Mouse (Mus musculus) lung, postnatal 0 days (tissue): Measurements from ENCODE around the gene Cobll1. TPM values are rescaled to one million over a fixed set of nuclear protein-coding genes. Genes with fewer than 3 reads are reported as not detected.

ENCODE experiments used
- ATAC-seq: fragments of 200-750 bp; cut with Nextera tagmentation; 2 replicates; pipeline ENCODE4 v1.8.0; 2017; ENCODE audit warnings: moderate library complexity
- DNase-seq: peaks from one replicate; pipeline ENCODE4 v3.0.0-alpha.2; 2016; ENCODE audit warnings: low spot score
- H3K27ac ChIP-seq: fragments of 300-500 bp; sonication (generic); 2 replicates; pipeline ENCODE4 v1.5.1; 2014; ENCODE audit warnings: antibody characterized with exemption, mild to moderate bottlenecking, low read length, mixed read lengths
- H3K27me3 ChIP-seq: fragments of 300-500 bp; sonication (generic); replicated peaks from 2 replicates; pipeline ENCODE4 v1.6.1; 2014; ENCODE audit warnings: low read length, mixed read lengths; ENCODE audit not compliant: insufficient read depth
- H3K36me3 ChIP-seq: fragments of 300-500 bp; sonication (generic); 2 replicates; pipeline ENCODE4 v1.6.1; 2014; ENCODE audit warnings: low read length, mixed read lengths; ENCODE audit not compliant: insufficient read depth
- H3K4me1 ChIP-seq: fragments of 300-500 bp; sonication (generic); 2 replicates; pipeline ENCODE4 v1.6.1; 2014; ENCODE audit warnings: antibody characterized with exemption, low read depth, low read length, mixed read lengths; ENCODE audit not compliant: insufficient read depth
- H3K4me2 ChIP-seq: fragments of 300-500 bp; sonication (generic); replicated peaks from 2 replicates; pipeline ENCODE4 v1.6.1; 2014; ENCODE audit warnings: low read depth, mild to moderate bottlenecking, low read length, moderate library complexity, mixed read lengths
- H3K4me3 ChIP-seq: fragments of 300-500 bp; sonication (generic); 2 replicates; pipeline ENCODE4 v1.5.1; 2014; ENCODE audit warnings: low read depth, low read length
- H3K9ac ChIP-seq: fragments of 300-500 bp; sonication (generic); replicated peaks from 2 replicates; pipeline ENCODE4 v1.6.1; 2014; ENCODE audit warnings: low read depth, mild to moderate bottlenecking
- H3K9me3 ChIP-seq: fragments of 300-500 bp; sonication (generic); 2 replicates; pipeline ENCODE4 v1.6.1; 2016; ENCODE audit warnings: low read length, mixed read lengths
- CTCF ChIP-seq: IDR thresholded peaks from 2 replicates; pipeline ENCODE4 v1.5.1; 2016; ENCODE audit warnings: antibody characterized with exemption, mild to moderate bottlenecking
- EP300 ChIP-seq: IDR thresholded peaks from 2 replicates; pipeline ENCODE4 v1.6.1; 2016; ENCODE audit warnings: antibody characterized with exemption, mild to moderate bottlenecking, control low read depth
- WGBS: fragments of 180-500 bp; shearing (Covaris S2); extraction: QIAGEN DNeasy Blood & Tissue Kit; methylation state at CpG from one replicate; pipeline ENCODE4 v1.1.7; 2014; 5-methylcytosine and 5-hydroxymethylcytosine counted together
- polyA plus RNA-seq: library from polyadenylated mRNA; unstranded; fragments of >200 nt; fragmentation: Nextera tagmentation; extraction: Ambion mirVana; gene quantifications from 2 replicates; pipeline ENCODE4 v1.2.1, GENCODE M21; 2015

Gene Cobll1
- polyA plus RNA-seq, 1 experiment from 2014 or later, result 9.4 TPM

DNA sequence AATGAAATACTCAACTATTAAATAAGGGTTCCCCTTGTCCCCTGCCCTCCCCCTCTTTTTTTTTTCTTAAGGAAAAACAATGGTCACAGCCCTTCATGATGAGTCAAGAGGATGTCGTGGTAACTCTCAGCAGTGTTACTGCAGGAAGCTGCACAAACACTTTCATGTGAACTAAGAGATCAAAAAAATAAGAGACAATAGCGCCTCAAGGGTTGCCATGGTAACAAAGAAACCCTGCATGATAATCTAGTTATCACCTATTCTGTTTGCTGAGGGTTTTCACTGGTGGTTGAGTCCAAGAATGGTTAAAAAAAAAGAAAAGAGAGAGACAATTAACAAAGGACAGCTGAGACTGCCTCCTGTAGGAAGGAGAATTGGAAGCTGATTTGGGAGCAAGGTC lies 56.5 kb downstream of the Cobll1 start:
- 22% methylated on average over 2 of the region's 2 CpGs for WGBS
- no peaks in the 10 kb centered on the region for H3K36me3 ChIP-seq
- no peaks in the 10 kb centered on the region for H3K9me3 ChIP-seq
- H3K4me2 ChIP-seq, result no peak overlapping the region
- no peaks in the 10 kb centered on the region for H3K4me1 ChIP-seq
- DNase-seq (peak; percentile 39), ATAC-seq (peak; percentile 47)
- no peak overlapping the region for H3K4me3 ChIP-seq
- H3K27ac ChIP-seq, result no peak overlapping the region
- TF ChIP-seq EP300 (peak; percentile 29; the same call in 1 of the 2 replicates), CTCF (no peak)
- H3K9ac ChIP-seq, result no peak overlapping the region
- no peaks in the 10 kb centered on the region for H3K27me3 ChIP-seq

DNA sequence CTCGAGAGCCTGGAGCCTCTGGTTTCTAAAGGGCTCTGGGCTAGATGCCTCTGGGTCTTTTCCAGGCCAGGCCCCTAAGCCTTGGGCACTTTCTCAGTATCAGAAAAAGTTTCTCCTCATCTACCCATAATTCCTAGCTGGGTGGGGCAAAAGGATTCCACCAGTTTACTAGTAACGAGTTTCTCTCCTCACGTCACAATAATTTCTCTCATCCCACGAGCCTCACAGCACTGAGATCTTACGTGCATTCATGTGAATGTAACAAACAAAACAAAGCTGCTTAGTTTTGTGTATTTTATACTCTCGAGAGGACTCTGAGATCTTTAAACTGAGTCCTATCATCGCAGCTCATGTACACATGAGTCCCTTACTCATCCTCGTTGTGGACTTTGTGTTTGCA lies 57.5 kb downstream of the Cobll1 start:
- no peaks in the 10 kb centered on the region for H3K36me3 ChIP-seq
- no peaks in the 10 kb centered on the region for H3K9me3 ChIP-seq
- WGBS, result 67% methylated on average over 8 of the region's 8 CpGs
- no peak overlapping the region for H3K4me3 ChIP-seq
- no peak for ATAC-seq
- no peak for DNase-seq
- no peak overlapping the region for H3K4me2 ChIP-seq
- H3K9ac ChIP-seq, result no peak overlapping the region
- no peak for TF ChIP-seq CTCF
- no peak for TF ChIP-seq EP300
- no peaks in the 10 kb centered on the region for H3K4me1 ChIP-seq
- no peaks in the 10 kb centered on the region for H3K27me3 ChIP-seq
- H3K27ac ChIP-seq, result no peak overlapping the region

DNA sequence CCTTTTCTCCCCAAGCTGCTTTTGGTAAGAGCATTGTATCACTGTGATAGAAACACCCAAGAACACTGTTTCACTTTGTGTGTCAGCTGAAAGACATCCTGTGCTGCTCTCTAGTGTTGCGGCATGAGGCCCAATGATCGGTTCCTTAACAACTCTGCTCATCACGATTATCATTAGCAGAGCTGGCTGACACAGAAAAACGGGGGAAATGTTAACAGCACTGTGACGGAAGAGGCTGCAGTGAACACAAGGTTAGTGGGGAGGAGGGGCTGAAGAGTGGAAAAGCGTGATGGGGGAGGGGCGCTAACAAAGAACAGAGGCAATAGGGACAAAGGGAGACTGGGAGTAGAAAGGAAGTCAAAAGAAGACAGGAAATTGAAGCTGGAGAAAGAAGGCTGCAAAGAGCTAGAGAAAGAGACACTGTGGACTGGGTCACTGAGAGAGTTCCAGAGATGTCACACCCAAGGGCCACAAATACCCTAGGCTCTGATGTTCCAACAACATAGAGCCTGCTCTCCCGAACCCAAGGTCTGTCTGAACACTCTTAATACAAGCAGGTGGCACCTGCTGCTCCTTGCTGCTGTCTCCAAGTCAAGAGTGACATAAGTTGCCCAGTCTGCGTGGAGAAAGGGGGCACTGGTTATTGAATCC lies 58.0 kb downstream of the Cobll1 start:
- 19% methylated on average over 9 of the region's 9 CpGs for WGBS
- peak; percentile 4; the same call in 1 of the 2 replicates for TF ChIP-seq CTCF
- TF ChIP-seq EP300, result no peak
- no peak overlapping the region for H3K9ac ChIP-seq
- H3K4me3 ChIP-seq, result no peak overlapping the region
- H3K9me3 ChIP-seq, result no peaks in the 10 kb centered on the region
- H3K4me2 ChIP-seq, result 0 out of 2 replicates have a peak overlapping the region, but pooled peaks have one; percentile 14
- H3K4me1 ChIP-seq, result no peaks in the 10 kb centered on the region
- no peak overlapping the region for H3K27ac ChIP-seq
- DNase-seq (no peak), ATAC-seq (peak; percentile 16; the same call in 1 of the 2 replicates)
- no peaks in the 10 kb centered on the region for H3K36me3 ChIP-seq
- H3K27me3 ChIP-seq, result no peaks in the 10 kb centered on the region

DNA sequence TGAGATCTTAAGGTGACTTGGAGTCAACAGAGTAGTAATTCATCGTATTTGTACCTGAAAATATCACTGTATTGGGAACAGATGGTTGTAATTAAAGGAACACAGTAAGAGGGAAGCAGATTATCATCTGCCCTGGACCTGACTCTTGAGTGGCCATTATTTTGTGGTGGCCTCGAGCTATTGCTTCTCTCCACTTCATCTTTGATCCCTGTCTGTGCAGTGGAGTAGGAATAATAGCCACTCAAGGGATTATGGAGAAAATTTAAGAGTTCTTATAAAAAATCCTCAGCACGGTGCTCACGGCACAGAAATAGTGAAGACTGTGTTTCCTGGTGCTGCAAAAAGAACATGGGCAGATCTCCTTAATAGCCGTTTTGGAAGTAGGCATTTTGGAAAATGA lies 63.6 kb downstream of the Cobll1 start:
- 65% methylated on average over 5 of the region's 5 CpGs for WGBS

DNA sequence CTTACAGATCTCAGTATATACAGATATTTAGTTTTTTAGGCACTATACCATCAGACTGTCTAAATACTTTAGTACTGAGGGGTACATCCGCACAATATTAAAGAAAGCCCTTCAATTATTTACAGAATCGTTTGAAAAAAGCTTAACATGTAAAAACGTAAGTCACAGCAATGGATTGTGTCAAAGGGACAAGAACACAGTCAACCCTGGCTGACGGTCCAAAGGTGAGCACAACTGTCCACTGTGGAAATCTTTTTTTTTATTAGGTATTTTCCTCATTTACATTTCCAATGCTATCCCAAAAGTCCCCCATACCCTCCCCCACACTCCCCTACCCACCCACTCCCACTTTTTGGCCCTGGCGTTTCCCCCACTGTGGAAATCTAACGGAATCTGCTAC lies 67.1 kb downstream of the Cobll1 start:
- no peak overlapping the region for H3K4me2 ChIP-seq
- no peak for ATAC-seq
- H3K27ac ChIP-seq, result no peak overlapping the region
- TF ChIP-seq EP300, result no peak
- no peak for TF ChIP-seq CTCF
- H3K9ac ChIP-seq, result no peak overlapping the region
- H3K36me3 ChIP-seq, result no peaks in the 10 kb centered on the region
- H3K4me3 ChIP-seq, result no peak overlapping the region
- no peak for DNase-seq
- WGBS, result 80% methylated on average over 6 of the region's 6 CpGs
- H3K27me3 ChIP-seq, result no peaks in the 10 kb centered on the region
- H3K9me3 ChIP-seq, result no peaks in the 10 kb centered on the region
- H3K4me1 ChIP-seq, result no peaks in the 10 kb centered on the region

More for the DNA sequence above, 63.6 kb downstream of the Cobll1 start:
- Histone ChIP-seq H3K4me3 (no peak overlapping the region), H3K9me3 (no peaks in the 10 kb centered on the region), H3K9ac (no peak overlapping the region), H3K27me3 (no peaks in the 10 kb centered on the region), H3K27ac (no peak overlapping the region), H3K36me3 (no peaks in the 10 kb centered on the region), H3K4me2 (no peak overlapping the region), H3K4me1 (no peaks in the 10 kb centered on the region)
- DNase-seq (no peak), ATAC-seq (no peak)
- TF ChIP-seq CTCF (no peak), EP300 (no peak)

DNA sequence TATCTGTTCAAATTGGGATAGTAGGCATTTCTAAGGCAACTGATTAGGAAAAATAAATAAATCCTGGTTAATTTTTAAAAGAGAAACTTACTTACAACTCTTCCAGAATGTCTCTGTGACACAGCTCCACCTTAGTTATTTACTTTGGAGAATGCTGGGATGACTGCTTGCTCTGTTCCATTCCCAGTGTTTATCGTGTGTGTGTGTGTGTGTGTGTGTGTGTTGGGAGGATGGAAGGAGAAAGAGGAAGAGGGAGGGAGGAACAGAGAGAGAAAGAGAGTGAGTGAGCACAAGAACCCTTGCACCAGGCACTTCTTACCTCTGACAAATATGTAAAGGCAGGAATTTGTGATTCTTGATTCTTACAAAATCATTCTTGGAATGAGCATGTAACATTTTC lies 67.7 kb downstream of the Cobll1 start:
- 15% methylated on average over 1 of the region's 1 CpGs for WGBS

More for the DNA sequence above, 67.7 kb downstream of the Cobll1 start:
- Histone ChIP-seq H3K9me3 (no peaks in the 10 kb centered on the region), H3K9ac (no peak overlapping the region), H3K27ac (no peak overlapping the region), H3K4me1 (no peaks in the 10 kb centered on the region), H3K4me3 (no peak overlapping the region), H3K36me3 (no peaks in the 10 kb centered on the region), H3K4me2 (no peak overlapping the region; the same call in 1 of the 2 replicates), H3K27me3 (no peaks in the 10 kb centered on the region)
- no peak for DNase-seq
- TF ChIP-seq EP300, result no peak
- TF ChIP-seq CTCF, result no peak
- ATAC-seq, result no peak
